Mouse (Mus musculus) cerebellum, adult 11 months (tissue): ENCODE measurements around the gene Lhpp.

Experiments used
- DNase-seq: peaks from one replicate; pipeline ENCODE4 v3.0.0; 2022

Gene Lhpp

DNA sequence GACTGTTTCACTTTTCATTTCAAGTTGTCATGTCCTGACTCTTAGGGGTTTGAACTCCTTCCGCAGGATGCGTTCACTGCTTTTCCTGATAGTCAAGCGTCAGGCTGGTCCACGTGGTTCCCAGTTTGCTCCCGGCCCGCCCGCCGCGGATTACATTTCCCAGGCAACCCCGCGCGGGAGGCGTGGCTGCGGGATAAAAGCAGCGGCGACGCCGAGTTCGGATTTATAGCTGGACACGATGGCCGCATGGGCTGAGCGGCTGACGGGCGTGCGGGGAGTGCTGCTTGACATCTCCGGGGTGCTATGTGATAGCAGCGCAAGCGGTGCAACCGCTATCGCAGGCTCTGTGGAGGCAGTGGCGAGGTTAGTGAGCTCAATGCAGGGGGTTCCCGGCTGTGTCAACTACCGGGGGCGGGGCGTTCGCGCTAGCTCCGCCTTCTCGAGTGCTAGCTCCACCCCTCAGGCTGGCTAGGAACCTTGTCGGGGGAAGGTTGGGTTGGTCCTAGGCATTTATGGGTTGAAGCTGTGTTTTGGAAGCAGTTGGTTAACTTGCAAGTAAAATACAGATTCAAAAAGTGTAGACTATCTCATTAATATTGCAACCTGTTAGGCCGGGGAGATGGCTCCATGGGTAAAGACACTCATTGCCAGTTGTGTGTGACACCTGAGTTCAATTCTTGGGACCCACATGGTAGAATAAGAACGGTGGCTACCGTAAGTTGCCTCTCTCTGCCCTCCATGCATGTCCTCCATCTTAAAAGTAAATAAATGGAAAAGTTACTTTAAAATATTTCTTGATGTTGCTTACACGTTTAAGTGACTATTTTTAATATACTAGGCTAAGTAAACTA, at the start of gene Lhpp:
Gene Lhpp, plus strand, starts transcription at position 171 of the 851 bp plus-strand sequence.
- peak; percentile 36 for DNase-seq

DNA sequence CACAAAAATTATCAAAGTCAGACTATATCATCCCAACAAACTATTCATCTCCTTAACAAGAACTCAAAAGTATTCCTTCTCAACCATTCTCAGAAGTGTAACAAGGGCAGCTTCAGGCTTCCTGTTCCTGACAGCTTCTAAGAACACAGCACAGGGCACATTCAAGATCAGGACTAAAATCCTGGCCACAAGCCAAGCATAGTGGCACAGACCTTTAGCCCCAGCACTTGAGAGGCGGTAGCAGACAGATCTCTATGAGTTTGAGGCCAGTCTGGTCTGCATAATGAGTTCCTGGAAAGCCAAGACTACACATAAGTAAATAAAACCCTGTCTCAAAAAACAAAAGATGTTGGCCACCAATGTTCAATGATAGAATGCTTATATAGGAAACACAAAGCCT, 44.6 kb upstream of the Lhpp start:
- DNase-seq, result no peak

DNA sequence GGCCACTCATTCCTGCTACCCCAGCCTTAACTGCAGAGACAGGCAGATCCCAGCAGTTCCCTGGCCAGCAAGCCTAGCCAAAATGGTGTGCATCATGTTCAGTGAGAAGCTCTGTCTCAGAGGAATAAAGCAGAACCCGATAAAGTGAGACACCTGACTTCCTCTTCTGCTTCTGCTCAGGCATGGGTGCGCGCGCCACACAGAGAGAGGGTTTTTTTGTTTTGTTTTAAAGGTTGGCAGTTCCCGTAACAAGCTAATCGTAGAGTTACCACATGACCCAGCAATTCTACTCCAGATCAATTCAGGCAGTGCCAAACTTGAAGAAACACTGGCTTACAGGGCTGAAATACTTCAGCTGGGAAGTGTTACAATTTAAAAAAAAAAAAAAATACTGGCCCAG, 41.6 kb upstream of the Lhpp start:
- DNase-seq, result no peak

DNA sequence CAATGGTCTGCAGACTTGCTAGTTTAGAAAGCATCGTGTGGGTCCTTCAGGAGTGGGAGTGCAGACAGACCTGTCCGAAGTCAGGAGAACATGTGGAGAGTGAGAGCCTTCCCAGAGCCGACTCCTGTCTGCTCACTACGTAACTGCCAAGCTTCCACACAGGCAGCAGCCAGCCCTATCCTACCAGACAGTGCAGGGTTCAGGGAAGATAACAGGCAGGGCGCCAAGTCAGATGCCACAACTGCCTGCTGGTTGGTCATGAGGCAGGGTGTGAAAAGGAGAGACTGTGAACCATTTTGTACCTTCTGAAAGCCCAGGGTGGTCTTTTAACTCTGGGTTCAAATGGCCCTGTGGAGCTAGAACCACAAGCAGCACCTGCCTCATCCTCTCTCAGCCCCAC, 40.4 kb upstream of the Lhpp start:
- no peak for DNase-seq

DNA sequence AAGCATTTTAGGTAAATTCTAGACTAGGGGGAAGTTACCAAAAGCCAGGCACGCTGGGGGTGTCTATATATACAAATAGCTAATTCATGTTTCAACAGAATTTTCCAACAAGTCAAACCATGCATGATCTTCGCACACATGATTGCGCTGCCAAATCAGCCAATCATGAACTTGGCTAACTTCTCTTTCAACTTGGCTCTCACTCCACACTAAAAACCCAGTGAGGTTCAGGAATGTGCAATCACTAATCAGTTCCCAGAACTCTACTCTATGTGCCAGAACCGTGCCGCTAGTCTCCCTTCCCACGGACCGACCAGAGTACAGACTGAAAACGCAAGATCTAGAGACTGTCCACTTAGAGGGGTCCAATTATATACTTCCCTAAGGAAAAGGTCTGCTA, 39.0 kb upstream of the Lhpp start:
- DNase-seq, result no peak

DNA sequence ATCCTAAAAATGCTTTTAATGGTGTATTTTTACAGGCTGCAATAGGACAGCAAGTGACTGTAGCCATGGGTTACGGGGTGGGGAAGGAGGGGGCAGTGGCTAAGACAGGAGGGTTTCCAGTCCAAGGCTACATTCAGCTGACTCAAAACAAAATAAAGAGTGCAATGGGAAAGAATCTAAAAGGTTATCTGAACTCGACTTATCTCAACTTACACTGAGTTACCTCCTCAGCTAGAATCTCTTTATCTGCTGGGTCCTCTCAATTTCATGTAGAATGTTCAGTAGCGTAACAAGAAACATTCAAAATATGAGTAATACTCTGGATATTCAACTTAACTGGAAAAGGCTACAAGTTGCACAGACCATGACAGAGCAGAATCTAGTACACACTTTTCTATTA, 37.7 kb upstream of the Lhpp start:
- DNase-seq, result no peak

DNA sequence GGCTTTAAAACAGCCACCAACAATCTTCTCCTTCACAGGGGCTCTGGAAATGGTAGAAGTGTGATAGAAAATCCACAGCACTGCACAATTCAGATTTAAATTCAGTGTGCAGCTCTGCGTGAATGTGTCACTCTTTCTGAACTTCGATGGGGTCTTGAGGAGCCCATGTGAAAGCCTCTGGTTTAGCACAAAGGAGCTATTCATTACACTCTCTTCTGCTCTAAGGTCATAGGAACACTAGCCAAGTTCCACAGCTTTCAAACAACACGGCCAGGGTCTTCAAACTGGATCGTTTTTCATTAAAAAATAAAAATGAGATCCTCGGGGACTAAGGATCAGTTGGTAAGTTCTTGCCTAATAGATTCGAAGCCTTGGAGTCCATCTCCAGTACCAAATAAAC, 37.2 kb upstream of the Lhpp start:
- DNase-seq, result no peak

DNA sequence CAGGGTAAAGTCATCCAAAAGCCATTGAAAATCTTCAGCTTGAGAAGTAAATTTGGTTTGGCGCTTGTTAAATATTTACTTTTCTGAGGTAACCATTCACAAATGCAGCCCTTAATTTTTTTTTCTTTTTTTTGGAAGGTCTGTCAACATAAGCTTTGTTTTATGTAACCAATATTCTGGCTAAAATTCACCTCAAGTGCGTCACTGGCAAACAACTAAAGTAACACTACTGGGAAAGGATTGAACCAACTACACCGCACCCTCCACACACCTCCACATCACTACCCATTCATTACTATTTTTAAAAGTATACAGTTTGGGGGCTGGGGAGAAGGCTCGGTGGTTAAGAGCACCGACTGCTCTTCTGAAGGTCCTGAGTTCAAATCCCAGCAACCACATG, 35.8 kb upstream of the Lhpp start:
- DNase-seq, result no peak

DNA sequence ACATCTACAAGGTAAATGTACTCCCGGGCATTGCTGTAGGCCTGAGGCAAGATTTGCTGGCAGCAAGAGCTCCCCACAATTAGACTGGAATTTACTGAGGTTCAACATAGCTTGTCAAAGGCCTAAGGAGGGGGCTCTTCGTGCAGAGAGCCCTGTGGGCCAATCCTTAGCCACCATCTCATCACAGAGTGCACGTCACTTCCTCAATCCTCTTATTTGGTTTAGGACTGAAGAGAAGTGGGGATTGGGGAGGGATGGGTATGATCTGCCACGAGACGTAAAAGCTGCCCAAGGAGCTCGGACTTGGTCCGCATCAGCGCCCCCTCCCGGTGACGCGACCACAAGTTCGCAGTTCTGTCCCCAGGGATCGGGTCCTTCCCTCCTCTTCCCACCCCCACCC, 34.8 kb upstream of the Lhpp start:
- peak; percentile 73 for DNase-seq

DNA sequence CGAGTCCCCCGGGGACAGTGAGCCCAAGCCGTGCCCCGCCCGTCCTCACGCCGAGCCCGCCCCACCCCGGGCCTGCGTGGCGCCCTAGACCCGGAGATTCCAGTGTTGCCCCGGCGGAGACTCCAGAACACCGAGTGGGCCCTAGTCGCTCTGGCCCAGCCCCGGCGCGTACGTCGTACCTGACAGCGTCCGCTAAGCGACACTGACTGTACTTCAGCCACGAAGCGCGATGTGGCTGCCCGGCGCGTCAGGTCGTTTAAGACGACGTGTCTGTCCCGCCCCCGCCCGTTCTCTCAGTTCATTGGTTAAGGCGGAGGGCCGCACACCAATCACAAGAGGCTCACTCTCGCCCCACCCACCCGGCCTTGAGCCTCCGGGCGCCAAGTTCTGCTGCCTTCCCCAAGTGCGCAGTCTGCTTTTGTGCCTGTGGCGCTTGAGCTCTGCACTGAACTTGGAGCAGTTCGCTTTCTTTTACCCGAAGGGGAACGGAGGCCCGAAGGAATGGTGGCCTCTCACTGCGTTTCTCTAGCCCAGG, 34.3 kb upstream of the Lhpp start, which contains the start of gene Oat:
Gene Oat, minus strand, starts transcription at position 283 of the 535 bp plus-strand sequence.
- peak; percentile 93 for DNase-seq

DNA sequence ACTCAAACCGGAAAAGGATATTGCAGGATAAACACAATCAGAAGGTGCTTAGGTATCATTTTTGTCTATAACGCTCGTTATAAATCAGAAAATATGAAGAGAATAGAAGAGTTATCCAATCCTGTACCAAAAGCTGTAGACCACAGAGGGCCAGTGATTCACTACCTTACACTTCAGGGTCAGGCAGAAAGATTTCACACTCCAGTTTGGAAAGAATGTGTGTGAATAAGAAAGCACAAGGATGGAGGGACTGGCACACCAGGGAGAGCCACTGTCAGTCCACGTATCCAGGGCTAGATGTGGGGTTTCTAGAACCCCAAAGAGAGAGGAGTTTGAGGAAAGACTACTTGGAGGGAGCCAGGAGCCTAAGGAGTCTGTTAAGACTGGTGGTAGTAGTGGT, 33.5 kb upstream of the Lhpp start:
- no peak for DNase-seq

DNA sequence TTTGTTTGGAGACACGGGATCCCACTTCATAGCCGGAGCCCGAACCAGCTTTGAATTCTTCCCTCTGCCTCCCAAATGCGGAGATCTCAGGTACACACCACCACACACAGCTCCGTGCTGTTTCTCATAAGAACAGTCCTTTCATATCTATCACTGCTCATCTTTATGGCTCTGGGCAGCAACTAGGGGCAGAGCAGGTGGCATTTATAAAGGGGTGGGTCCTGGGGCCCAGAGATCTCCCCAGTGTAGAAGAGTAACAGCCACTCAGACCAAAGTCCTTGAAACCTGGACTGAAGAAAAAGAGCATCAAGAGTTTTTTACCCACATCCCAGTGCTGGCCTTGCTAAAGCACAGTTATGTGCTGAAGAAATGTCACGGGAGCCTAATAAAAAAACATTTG, 29.9 kb upstream of the Lhpp start:
- no peak for DNase-seq

DNA sequence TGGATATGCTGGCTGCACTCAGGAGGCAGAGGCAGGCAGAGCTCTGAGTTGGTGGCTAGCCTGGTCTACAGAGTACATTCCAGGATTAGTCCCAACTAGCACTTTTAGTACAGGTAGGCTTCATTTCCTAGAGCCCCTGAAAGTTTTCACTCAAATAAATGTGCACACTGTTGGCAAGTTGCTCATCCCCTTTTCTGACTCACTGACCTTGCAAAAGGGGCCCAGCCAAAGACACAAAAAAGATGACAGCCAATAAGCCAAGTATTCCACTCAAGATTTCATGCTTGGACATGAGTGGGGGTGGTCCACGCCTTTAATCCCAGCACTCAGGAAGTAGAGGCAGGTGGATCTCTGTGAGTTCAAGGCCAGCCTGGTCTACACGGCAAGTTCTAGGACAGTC, 29.0 kb upstream of the Lhpp start:
- no peak for DNase-seq

DNA sequence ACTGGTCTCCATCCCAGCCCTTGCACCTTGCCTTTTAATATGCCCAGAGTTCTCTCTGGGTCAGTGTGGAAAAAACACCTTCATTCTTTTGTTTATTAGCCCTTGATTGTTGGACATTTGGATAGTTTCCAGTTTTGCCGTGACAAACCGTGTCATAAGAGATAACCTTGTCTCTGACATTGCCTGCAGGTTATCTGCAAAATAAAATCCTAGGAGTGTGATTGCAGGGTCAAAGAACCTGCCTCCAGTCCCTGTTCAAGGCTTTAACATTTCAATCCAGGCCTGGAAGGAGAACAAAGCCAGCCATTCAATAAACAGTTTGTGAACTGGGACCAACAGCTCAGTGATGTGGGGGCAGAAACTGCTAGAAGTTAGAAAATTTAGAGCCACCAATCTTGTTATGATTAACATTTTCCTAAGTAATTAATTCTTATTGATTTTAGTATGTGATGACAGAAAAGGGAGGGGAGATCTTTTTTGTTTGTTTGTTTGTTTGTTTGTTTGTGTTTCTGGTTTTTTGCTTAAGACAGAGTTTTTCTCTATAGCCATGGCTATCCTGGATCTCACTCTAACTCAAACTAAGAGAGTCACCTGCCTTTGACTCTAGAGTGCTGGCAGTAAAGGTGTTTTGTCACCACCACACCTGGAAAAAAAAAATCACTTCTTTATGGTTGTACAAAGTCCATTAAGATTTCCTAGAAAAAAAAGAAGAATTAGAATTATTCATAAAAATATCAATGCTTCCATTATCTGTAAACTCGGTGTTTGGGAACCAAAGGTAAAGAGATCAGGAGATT, 24.5 kb upstream of the Lhpp start:
- DNase-seq, result no peak

DNA sequence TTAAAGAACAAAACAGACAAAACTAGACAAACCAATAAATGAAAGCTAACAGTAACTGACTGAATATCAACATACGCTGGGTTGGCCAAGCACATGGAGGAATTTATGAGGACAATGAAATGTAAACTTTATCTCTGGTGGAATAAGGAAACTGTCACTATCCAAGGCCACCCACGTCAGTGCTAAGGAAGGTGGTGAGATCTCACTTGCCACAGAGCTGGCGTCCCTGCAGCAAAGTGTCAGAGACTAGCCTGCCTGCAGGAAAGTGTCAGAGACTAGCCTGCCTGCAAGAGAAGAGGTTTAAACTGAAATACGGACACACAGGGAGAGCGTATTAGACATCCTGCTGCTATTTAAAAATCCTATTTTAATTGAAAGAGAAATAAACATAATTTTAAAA, 23.3 kb upstream of the Lhpp start:
- no peak for DNase-seq

DNA sequence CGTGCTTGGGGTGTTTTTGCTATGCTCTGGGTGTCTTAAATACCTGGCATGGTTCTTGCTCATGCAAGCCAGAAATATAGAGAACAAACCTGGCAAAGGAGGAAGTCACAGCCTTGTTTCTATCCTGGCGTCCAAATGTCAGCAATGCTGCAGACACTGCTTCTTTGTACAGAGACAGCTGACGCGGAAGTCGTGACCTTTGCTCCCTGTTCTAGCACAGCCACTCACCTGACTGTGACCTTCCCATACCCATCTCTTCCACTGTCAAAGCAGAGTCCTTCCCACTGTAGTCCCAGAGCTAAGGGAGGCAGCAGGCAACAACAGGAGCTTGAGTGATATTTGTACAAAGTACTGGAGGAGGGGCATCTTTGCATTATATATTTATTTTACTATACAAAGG, 20.8 kb upstream of the Lhpp start:
- no peak for DNase-seq

DNA sequence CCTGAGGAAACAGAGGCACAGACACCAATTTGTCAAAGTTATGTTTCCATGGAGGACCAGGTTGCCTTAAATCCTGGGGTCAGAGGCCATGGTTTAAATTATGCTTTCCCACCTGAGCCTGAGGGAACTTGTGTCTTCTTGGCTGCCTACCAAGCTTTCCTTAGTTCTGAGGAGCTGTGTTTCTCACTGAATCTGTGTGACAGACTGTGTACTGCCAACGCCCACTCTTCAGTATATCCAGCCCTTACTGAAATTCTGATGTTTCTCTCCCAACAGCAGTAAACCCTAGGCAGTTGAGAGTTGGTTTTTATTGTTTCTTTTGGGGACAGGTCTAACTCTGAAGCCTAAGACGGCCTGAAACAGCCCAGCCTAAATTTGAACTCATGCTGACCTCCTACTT, 16.7 kb upstream of the Lhpp start:
- no peak for DNase-seq

DNA sequence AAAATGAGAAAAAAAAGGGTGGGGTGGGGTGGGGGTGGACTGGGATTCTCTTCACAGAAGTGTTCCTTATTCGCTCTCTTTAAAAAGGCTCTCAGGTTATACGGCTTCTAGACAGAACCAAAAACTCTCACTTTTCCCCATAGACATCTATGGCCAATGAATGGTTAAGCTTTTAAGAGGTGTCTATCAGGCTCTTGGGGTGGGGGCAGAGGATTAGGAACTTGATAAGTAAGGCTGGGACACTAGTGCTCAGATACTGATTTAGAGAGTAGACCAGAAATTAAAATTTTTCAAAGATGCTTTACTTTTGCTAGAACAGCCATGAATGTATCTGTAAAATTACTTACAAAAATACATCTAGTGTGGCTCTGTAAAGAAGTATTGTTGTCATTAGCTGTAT, 16.1 kb upstream of the Lhpp start:
- no peak for DNase-seq

DNA sequence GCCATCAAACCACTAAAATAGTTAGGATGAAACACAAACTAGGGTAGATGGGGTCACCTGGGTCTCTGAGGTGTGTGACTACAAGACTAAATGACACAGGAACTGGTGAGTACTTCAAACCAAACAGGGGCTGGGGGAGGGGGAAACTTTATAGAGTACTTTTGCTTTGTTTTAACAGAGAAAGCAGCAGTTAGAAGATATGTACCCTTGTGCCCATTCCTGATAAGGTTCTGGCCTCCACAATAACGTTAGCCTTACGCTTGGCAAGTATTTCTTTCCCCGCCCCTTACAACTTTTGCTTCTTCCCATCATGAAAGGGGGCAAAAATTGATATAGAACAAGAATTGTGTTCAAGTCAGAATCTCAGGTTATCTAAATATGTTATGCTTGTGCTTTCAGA, 14.7 kb upstream of the Lhpp start:
- DNase-seq, result no peak

DNA sequence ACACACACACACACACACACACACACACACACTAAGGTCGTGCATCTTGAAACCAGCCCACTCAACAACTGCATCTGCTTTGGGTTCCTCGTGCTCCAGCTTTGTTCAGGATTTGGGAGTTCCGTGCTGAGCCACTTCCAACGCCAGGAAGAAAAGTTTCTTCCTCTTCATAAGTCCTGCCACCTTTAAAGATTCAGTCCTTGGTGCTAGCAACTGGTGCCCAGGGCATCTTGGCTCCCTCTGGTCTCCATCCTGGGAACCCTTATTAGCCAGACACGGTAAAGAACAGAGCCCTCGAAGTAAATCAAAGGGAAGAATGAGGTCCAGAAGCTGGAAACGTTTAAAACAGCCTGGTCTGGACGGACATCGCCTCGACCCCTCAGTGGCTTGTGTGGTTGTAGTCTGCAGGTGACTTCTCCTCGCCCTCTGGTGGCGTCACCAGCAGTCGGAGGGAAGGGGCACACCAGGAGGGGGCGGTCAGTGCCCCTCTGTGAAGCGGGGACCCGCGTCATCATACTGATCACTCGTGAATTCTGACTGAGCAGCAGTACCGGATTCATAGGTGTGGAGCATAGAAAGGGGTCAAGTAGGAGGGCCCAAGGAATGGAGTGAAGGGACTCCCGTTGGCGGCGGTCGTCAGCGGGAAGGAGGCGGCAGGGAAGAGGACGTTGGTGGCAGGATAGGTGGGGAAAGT, 13.7 kb upstream of the Lhpp start:
- no peak for DNase-seq

DNA sequence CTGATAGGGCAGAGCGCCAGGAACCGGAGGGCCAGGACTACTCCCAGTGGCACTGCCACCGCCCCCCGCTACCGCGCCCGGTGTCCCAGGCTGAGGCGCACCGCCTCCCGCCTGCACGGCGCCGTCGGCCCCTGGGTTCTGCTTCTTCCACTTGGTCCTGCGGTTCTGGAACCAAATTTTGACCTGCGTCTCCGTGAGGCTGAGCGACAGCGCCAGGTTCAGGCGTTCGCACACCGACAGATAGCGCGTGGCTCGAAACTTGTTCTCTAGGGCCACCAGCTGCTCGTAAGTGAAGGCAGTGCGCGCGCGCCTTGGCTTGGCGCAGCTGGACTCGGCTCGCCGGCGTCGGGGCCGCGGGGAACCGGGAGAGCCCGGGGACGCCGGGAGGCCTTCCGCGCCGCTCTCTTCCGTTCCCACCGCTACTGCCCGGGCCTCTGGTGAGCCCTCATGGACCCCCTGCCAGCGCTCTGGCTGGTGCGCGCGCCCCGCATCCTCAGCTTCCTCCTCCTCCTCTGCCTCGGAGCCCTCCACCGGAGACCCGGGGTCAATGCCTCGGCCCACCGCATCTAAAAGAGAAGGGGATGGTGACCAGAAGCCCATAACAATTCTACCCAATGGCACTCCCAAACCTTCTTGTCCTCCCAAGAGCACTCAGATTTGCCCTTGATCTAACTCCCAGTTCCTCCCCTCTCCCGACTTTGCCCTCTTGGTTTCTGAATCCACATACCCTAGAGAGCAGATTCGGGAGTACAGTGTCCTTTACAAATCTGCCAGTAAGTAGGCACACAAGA, 13.0 kb upstream of the Lhpp start:
- no peak for DNase-seq
